Mouse (Mus musculus) heart, adult 2 months (tissue): ENCODE measurements around the gene Znrf1. TPM values are rescaled to one million over a fixed set of nuclear protein-coding genes. Genes with fewer than 3 reads are reported as not detected.
"Not testable (repeated sequence)": the region's sequence is repeated elsewhere in the genome, so short reads cannot be mapped to it uniquely, and the experiment has no call there.

Experiments
- DNase-seq, 2 experiments: peaks; one replicate each; pipeline ENCODE4 v3.0.0; 2021
- H3K27ac ChIP-seq: fragments of 200-600 bp; 2 replicates; pipeline ENCODE4 v1.8.1; 2022
- H3K27me3 ChIP-seq: fragments of 200-500 bp; 2 replicates; pipeline ENCODE4 v1.6.1; 2012; ENCODE audit warnings: mild to moderate bottlenecking, low read length, inconsistent platforms, mixed read lengths; ENCODE audit not compliant: control insufficient read depth, insufficient read depth
- H3K36me3 ChIP-seq: fragments of 200-500 bp; 2 replicates; pipeline ENCODE4 v1.6.1; 2012; ENCODE audit warnings: low read length, inconsistent platforms; ENCODE audit not compliant: control insufficient read depth, insufficient read depth
- H3K4me1 ChIP-seq: fragments of 200-500 bp; 2 replicates; pipeline ENCODE4 v1.6.1; 2011; ENCODE audit warnings: low read length; ENCODE audit not compliant: control insufficient read depth, insufficient read depth
- H3K4me3 ChIP-seq: fragments of 200-600 bp; 2 replicates; pipeline ENCODE4 v1.8.1; 2022
- H3K79me2 ChIP-seq: fragments of 200-500 bp; replicated peaks from 2 replicates; pipeline ENCODE4 v1.6.1; 2012; ENCODE audit warnings: mild to moderate bottlenecking, inconsistent platforms, low read length, moderate library complexity, mixed read lengths; ENCODE audit not compliant: control insufficient read depth, insufficient read depth
- H3K9ac ChIP-seq: fragments of 200-500 bp; 2 replicates; pipeline ENCODE4 v1.6.1; 2012; ENCODE audit warnings: low read depth, mild to moderate bottlenecking, control low read depth, inconsistent platforms, low read length, mixed read lengths
- CTCF ChIP-seq: fragments of 200-600 bp; IDR thresholded peaks from 2 replicates; pipeline ENCODE4 v1.8.1; 2022; ENCODE audit warnings: antibody characterized with exemption, mild to moderate bottlenecking, moderate library complexity
- EP300 ChIP-seq: fragments of 200-500 bp; IDR thresholded peaks from 2 replicates; pipeline ENCODE4 v1.6.1; 2011; ENCODE audit warnings: low read depth, low read length, control low read depth; ENCODE audit not compliant: insufficient read depth
- POLR2A ChIP-seq: fragments of 200-500 bp; IDR thresholded peaks from 2 replicates; pipeline ENCODE4 v1.6.1; 2011; ENCODE audit warnings: mild to moderate bottlenecking, low read depth, low read length, control low read depth; ENCODE audit not compliant: insufficient read depth
- WGBS: fragments of 180-500 bp; shearing (Covaris S2); methylation state at CpG from one replicate; pipeline ENCODE4 v1.1.7; 2018; 5-methylcytosine and 5-hydroxymethylcytosine counted together
- intact Hi-C: fragments of 180-260 bp; cut with DNase I; formaldehyde crosslinking; loops from one replicate; pipeline ENCODE4 v1.15.1; 2025
- polyA plus RNA-seq: library from polyadenylated mRNA; depleted of rRNA; stranded (reverse); fragments of >200 nt; gene quantifications from 2 replicates; pipeline ENCODE4 v1.2.3, GENCODE M21; 2012
- total RNA-seq, 2 experiments: library from RNA; stranded (reverse); gene quantifications; 2 replicates each; pipeline ENCODE4 v1.2.3; 2021

Gene Znrf1
- total and polyA plus RNA-seq, 3 experiments, result 54.7 to 66.7 (median 59.0) TPM

- Histone ChIP-seq H3K27ac (peak overlapping the region; percentile 86), H3K27me3 (no peaks in the 10 kb centered on the region), H3K9ac (no peak overlapping the region), H3K4me1 (peaks cover 19% of the 10 kb centered on the region), H3K79me2 (no peaks in the 10 kb centered on the region), H3K36me3 (peaks cover 6% of the 10 kb centered on the region), H3K4me3 (no peak overlapping the region)
- DNase-seq, result peak; percentile 39 to 42
- intact Hi-C loops, result no loop called here
- 56% methylated on average over 7 of the region's 7 CpGs for WGBS
- peak; percentile 58; the same call in 1 of the 2 replicates for TF ChIP-seq POLR2A
- no peak for TF ChIP-seq CTCF
- TF ChIP-seq EP300, result peak; percentile 77; the same call in 1 of the 2 replicates
These were observed 39.6 kb upstream of the Znrf1 start for GRCm38 (mm10) chr8:111496326-111496725.

GRCm38 (mm10) chr8:111498249-111498648 lies 37.6 kb upstream of the Znrf1 start:
- H3K27ac ChIP-seq, intact Hi-C loops, H3K27me3 ChIP-seq, H3K79me2 ChIP-seq, H3K36me3 ChIP-seq, H3K9ac ChIP-seq, DNase-seq, H3K4me3 ChIP-seq: not testable (repeated sequence)
- peaks cover 17% of the 10 kb centered on the region for H3K4me1 ChIP-seq
- WGBS, result 60% methylated on average over 6 of the region's 6 CpGs

GRCm38 (mm10) chr8:111501724-111502464 lies 34.0 kb upstream of the Znrf1 start:
- DNase-seq, result peak in 1 of 2 experiments; percentile 48
- H3K4me3 ChIP-seq, result no peak overlapping the region
- TF ChIP-seq CTCF (peak; percentile 13; the same call in 1 of the 2 replicates), EP300 (no peak)
- no peaks in the 10 kb centered on the region for H3K4me1 ChIP-seq
- H3K79me2 ChIP-seq, result no peaks in the 10 kb centered on the region
- intact Hi-C loops, result no loop called here
- H3K36me3 ChIP-seq, result no peaks in the 10 kb centered on the region
- 32% methylated on average over 11 of the region's 11 CpGs for WGBS
- H3K9ac ChIP-seq, result no peak overlapping the region
- H3K27ac ChIP-seq, result no peak overlapping the region
- H3K27me3 ChIP-seq, result no peaks in the 10 kb centered on the region

- H3K79me2 ChIP-seq, result peaks cover 4% of the 10 kb centered on the region; the same call in 1 of the 2 replicates
- peak overlapping the region; percentile 65 for H3K27ac ChIP-seq
- no peak for TF ChIP-seq EP300
- TF ChIP-seq POLR2A, result no peak
- TF ChIP-seq CTCF, result no peak
- H3K36me3 ChIP-seq, result no peaks in the 10 kb centered on the region; the same call in 1 of the 2 replicates
- DNase-seq, result no peak
- no peak overlapping the region for H3K9ac ChIP-seq
- H3K4me1 ChIP-seq, result peaks cover 15% of the 10 kb centered on the region
- intact Hi-C loops, result loop anchor here (2.0 kb wide), 1 partner anchor 16 kb away; no protein-coding TSS in a partner anchor
- WGBS, result 8% methylated on average over 2 of the region's 2 CpGs
- no peak overlapping the region for H3K4me3 ChIP-seq
- no peaks in the 10 kb centered on the region for H3K27me3 ChIP-seq
These were observed 27.3 kb upstream of the Znrf1 start for GRCm38 (mm10) chr8:111508566-111508965.

- Histone ChIP-seq H3K27ac (peak overlapping the region; percentile 65), H3K27me3 (no peaks in the 10 kb centered on the region), H3K4me1 (peaks cover 15% of the 10 kb centered on the region), H3K4me3 (peak overlapping the region; percentile 12; the same call in 1 of the 2 replicates), H3K79me2 (peaks cover 4% of the 10 kb centered on the region; the same call in 1 of the 2 replicates), H3K36me3 (no peaks in the 10 kb centered on the region; the same call in 1 of the 2 replicates), H3K9ac (peak overlapping the region; percentile 18; the same call in 1 of the 2 replicates)
- no peak for DNase-seq
- intact Hi-C loops, result loop anchor here (2.0 kb wide), 1 partner anchor 16 kb away; no protein-coding TSS in a partner anchor
- TF ChIP-seq CTCF (no peak), POLR2A (peak; percentile 46; the same call in 1 of the 2 replicates)
- WGBS, result 49% methylated on average over 11 of the region's 11 CpGs
These were observed 26.6 kb upstream of the Znrf1 start for GRCm38 (mm10) chr8:111509278-111509677.

- Histone ChIP-seq H3K79me2 (peaks cover 4% of the 10 kb centered on the region; the same call in 1 of the 2 replicates), H3K4me3 (no peak overlapping the region), H3K4me1 (peaks cover 15% of the 10 kb centered on the region), H3K9ac (no peak overlapping the region), H3K27ac (peak overlapping the region; percentile 43), H3K36me3 (no peaks in the 10 kb centered on the region; the same call in 1 of the 2 replicates), H3K27me3 (no peaks in the 10 kb centered on the region)
- peak; percentile 27 to 35 for DNase-seq
- intact Hi-C loops, result loop anchor here (5.0 kb wide), 1 partner anchor 168 kb away; no protein-coding TSS in a partner anchor
- TF ChIP-seq EP300, result 0 out of 2 replicates have a peak, but pooled peaks have one; percentile 35
- no peak for TF ChIP-seq CTCF
- 9% methylated on average over 4 of the region's 4 CpGs for WGBS
These were observed 25.5 kb upstream of the Znrf1 start for GRCm38 (mm10) chr8:111510401-111510800.
